Mouse (Mus musculus): ENCODE results near the gene Shc1.

DNA sequence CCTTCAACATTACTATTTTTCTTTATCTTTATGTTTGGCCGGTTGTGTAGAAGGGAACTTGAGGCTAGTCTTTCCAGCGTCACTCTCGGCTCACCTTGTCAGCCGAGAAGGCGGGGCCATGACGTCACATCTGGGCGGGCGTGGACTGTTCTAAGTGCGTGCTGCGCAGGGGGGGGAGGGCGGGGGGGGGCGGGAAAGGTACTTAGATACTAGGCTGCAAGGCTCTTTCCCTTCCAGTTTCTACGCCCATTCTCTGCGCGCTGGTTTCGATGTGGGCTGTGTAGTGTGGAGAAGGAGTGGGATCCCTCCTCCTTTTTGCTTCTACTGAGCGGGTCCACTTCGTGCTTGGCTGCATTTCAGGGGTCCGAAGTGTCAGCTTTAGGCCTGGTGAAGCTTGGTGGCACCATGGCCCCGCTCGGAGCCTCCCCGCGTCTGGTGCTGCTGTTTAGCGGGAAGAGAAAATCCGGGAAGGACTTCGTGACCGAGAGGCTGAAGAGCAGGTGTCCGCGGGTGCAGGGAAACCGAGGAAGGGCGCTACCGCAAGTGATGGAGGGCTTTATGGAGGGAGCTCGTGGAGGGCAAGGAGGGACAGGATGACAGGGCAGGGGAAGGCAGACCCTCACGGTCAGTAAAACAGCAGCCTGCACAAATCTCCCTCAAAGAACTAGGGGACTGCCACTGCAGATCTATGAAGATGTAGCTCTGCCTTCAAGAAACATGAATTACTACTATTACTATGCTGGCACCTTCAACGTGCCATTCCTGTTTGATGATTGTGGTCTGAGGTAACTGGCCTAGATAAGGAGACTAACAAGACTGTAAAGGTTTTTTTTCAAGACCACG lies 40.9 kb downstream of the Shc1 start:
- TF ChIP-seq CTCF (IDR thresholded peaks at IDR 0.05; ENCODE audit: extremely low read depth, insufficient read length, insufficient replicate concordance, low read depth, low read length) (no peak), POLR2A (IDR thresholded peaks at IDR 0.05; ENCODE audit: low read depth, low read length) (peak; percentile 76; the same call in 1 of the 2 replicates)

Measured in small intestine, adult 2 months (tissue).